10 mouse cellular contexts compared by ENCODE assay signal in genomic region chr1:135668331-135668730, GRCm38 (mm10). TPM values are rescaled to one million over a fixed set of nuclear protein-coding genes. Genes with fewer than 3 reads are reported as not detected.
DNase-seq lines count a peak whose midpoint lies in the region; ATAC-seq and TF ChIP-seq lines count a peak whose summit lies in the region.
"Had no signal": no experiment of that assay in that cellular context is flagged by ENCODE, and none has a peak within 500 bp of the region (broad histone marks: within the 10 kb centered on the region; RNA-seq: fewer than 3 reads in every experiment).

No protein-coding gene starts in this region.

- H3K27ac ChIP-seq in midbrain, embryonic 10.5 days (replicated peaks) = 0 out of 2 replicates have a peak overlapping the region, but pooled peaks have one; percentile 23
- H3K27ac ChIP-seq in midbrain, embryonic 14.5 days (replicated peaks; ENCODE audit: low read depth, low read length) = no peak overlapping the region
- no peak overlapping the region for H3K27ac ChIP-seq in left cerebral cortex, adult 2 months
- H3K27ac ChIP-seq: intestine, embryonic 15.5 days; midbrain, embryonic 13.5 days had no signal

- intact Hi-C loops in left cerebral cortex, postnatal 4 days (cut with DNase I) = no loop called here
- intact Hi-C loops in left cerebral cortex, adult 2 months (cut with DNase I) = no loop called here

- ATAC-seq in midbrain, embryonic 14.5 days (ENCODE audit: low FRiP score, low TSS enrichment) = no peak
- ATAC-seq: intestine, embryonic 15.5 days; midbrain, embryonic 13.5 days had no signal

- DNase-seq in midbrain, embryonic 10.5 days (ENCODE audit: low spot score) = no peak
- DNase-seq in midbrain, embryonic 14.5 days = no peak
- DNase-seq in adrenal gland, postnatal 25 days = peak; percentile 52
- peak; percentile 90 for DNase-seq in forelimb bud, embryonic 11.5 days (ENCODE audit: low read depth, low spot score)
- peak; percentile 69 for DNase-seq in skeletal muscle tissue, adult 2 months (ENCODE audit: low read depth, low spot score)
- no peak for DNase-seq in left cerebral cortex, postnatal 4 days
- no peak for DNase-seq in left cerebral cortex, adult 2 months (ENCODE audit: extremely low spot score in 1 of 2, low spot score in 2 of 2)
- DNase-seq: thymus, postnatal 14 days had no signal

- H3K9ac ChIP-seq in midbrain, embryonic 14.5 days (replicated peaks; ENCODE audit: low read length) = no peak overlapping the region
- H3K9ac ChIP-seq: intestine, embryonic 15.5 days; midbrain, embryonic 13.5 days had no signal

- H3K9me3 ChIP-seq in midbrain, embryonic 10.5 days (replicated peaks) = no peaks in the 10 kb centered on the region
- no peaks in the 10 kb centered on the region for H3K9me3 ChIP-seq in midbrain, embryonic 14.5 days (ENCODE audit: control insufficient read depth, low read length)
- H3K9me3 ChIP-seq: intestine, embryonic 15.5 days; midbrain, embryonic 13.5 days had no signal

- peaks cover 8% of the 10 kb centered on the region; the same call in 1 of the 2 replicates for H3K27me3 ChIP-seq in midbrain, embryonic 10.5 days (ENCODE audit: low read depth, poor library complexity, severe bottlenecking)
- no peaks in the 10 kb centered on the region for H3K27me3 ChIP-seq in midbrain, embryonic 14.5 days (ENCODE audit: control insufficient read depth, insufficient read depth, low read length)
- H3K27me3 ChIP-seq: intestine, embryonic 15.5 days; midbrain, embryonic 13.5 days had no signal

- peaks cover 41% of the 10 kb centered on the region for H3K4me1 ChIP-seq in midbrain, embryonic 10.5 days
- peaks cover 13% of the 10 kb centered on the region for H3K4me1 ChIP-seq in midbrain, embryonic 14.5 days (ENCODE audit: control insufficient read depth, insufficient read depth, low read length)

- WGBS in midbrain, embryonic 10.5 days = 83% methylated on average over 3 of the region's 3 CpGs
- WGBS in midbrain, embryonic 14.5 days = 91% methylated on average over 3 of the region's 3 CpGs

- H3K4me2 ChIP-seq in midbrain, embryonic 14.5 days (ENCODE audit: low read length) = no peak overlapping the region
- H3K4me2 ChIP-seq: intestine, embryonic 15.5 days; midbrain, embryonic 13.5 days had no signal

- H3K4me3 ChIP-seq in midbrain, embryonic 10.5 days = no peak overlapping the region
- H3K4me3 ChIP-seq in midbrain, embryonic 14.5 days (replicated peaks; ENCODE audit: low read depth, low read length) = no peak overlapping the region
- H3K4me3 ChIP-seq in left cerebral cortex, adult 2 months = no peak overlapping the region
- H3K4me3 ChIP-seq: intestine, embryonic 15.5 days; midbrain, embryonic 13.5 days had no signal

- no peaks in the 10 kb centered on the region for H3K36me3 ChIP-seq in midbrain, embryonic 10.5 days
- H3K36me3 ChIP-seq in midbrain, embryonic 14.5 days (ENCODE audit: control insufficient read depth, insufficient read depth, low read length) = no peaks in the 10 kb centered on the region
- H3K36me3 ChIP-seq: intestine, embryonic 15.5 days; midbrain, embryonic 13.5 days had no signal

- TF ChIP-seq CTCF in left cerebral cortex, adult 2 months (IDR thresholded peaks at IDR 0.05) = no peak

RNA-seq across cellular contexts. Expression of gene Csrp1, which starts 51.5 kb away (rescaled TPM):
- 41.9 and 44.9 TPM in 2 replicates for polyA plus RNA-seq in midbrain, embryonic 10.5 days (2016; fragmentation: Nextera tagmentation; extraction: Ambion mirVana)
- polyA plus RNA-seq in midbrain, embryonic 14.5 days (2014; fragmentation: Nextera tagmentation; extraction: Ambion mirVana) = 13.2 and 16.1 TPM in 2 replicates
- 43.2 and 52.1 TPM in 2 replicates for total RNA-seq in adrenal gland, postnatal 25 days (2021)
- 10 to 100 TPM; 31.2 to 32.8 TPM for total RNA-seq in left cerebral cortex, postnatal 4 days (2021)
- 100 to 1,000 TPM; 208 to 212 TPM for total RNA-seq in left cerebral cortex, adult 2 months (2021)

Comparison
In these comparisons a context has a peak if more than half of its experiments do, and no peak if none do; other contexts are left out.
1. DNase-seq: peak in adrenal gland, postnatal 25 days (single experiment), forelimb bud, embryonic 11.5 days (single experiment) and skeletal muscle tissue, adult 2 months (single experiment); none in midbrain, embryonic 10.5 days (single experiment), midbrain, embryonic 14.5 days (single experiment), left cerebral cortex, postnatal 4 days (single experiment) and left cerebral cortex, adult 2 months (0 of 2).